Mouse (Mus musculus) layer of hippocampus, adult 9-10 months (tissue): ENCODE data around the gene Flt4.
"Not testable (repeated sequence)": the region's sequence is repeated elsewhere in the genome, so short reads cannot be mapped to it uniquely, and the experiment has no call there.

Experiments used
- DNase-seq: peaks from one replicate; pipeline ENCODE4 v3.0.0; 2022; ENCODE audit warnings: low spot score

Gene Flt4

GRCm38 (mm10) chr11:49608938-49609867 is at the start of gene Flt4:
Gene Flt4, plus strand, starts transcription at chr11:49609263.
- not testable (repeated sequence) for DNase-seq

DNA sequence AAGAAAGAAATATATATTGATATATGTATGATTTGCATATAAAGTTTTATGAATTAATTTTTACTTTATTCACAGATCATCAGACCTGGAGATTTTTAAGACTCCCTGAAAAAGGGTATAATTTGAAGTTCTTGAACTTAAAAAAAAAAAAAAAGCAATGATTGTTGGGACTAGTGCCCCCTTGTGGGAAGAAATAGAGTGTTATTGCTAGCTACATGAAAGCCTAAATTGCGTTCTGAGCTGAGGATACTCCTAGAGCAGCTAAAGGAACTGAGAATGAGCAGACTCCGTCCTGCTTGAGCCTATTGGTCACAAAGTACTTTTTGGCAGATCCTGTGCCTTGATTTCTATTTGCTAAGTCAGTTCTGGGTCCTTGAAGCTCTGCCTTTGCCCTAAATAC is 34.0 kb upstream of the Flt4 start:
- DNase-seq, result not testable (repeated sequence)

- not testable (repeated sequence) for DNase-seq
Observed at GRCm38 (mm10) chr11:49580452-49580851, 28.6 kb upstream of the Flt4 start.

- DNase-seq, result no peak
Observed at GRCm38 (mm10) chr11:49590213-49590612, 18.9 kb upstream of the Flt4 start.

DNA sequence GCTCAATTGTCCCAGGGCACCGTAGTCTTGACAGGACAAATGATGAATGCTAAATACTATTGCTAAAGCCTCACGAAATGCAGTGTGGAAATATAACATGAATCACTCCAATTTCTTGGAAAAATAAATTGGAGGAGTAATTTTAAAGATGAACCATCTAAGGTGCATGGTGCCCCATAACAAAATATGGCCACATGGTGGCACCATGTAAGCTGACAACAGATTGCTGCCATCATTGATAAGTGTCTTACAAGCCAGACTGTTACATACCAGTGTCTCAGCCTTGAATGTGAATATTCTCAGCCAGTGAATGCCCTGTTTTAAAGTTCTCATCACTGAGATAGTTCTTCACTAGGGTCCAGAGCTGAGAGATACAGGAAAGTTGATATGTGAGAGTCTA is 11.9 kb upstream of the Flt4 start:
- DNase-seq, result not testable (repeated sequence)

GRCm38 (mm10) chr11:49608306-49608705 is 757 bp upstream of the Flt4 start:
- DNase-seq, result not testable (repeated sequence)

DNA sequence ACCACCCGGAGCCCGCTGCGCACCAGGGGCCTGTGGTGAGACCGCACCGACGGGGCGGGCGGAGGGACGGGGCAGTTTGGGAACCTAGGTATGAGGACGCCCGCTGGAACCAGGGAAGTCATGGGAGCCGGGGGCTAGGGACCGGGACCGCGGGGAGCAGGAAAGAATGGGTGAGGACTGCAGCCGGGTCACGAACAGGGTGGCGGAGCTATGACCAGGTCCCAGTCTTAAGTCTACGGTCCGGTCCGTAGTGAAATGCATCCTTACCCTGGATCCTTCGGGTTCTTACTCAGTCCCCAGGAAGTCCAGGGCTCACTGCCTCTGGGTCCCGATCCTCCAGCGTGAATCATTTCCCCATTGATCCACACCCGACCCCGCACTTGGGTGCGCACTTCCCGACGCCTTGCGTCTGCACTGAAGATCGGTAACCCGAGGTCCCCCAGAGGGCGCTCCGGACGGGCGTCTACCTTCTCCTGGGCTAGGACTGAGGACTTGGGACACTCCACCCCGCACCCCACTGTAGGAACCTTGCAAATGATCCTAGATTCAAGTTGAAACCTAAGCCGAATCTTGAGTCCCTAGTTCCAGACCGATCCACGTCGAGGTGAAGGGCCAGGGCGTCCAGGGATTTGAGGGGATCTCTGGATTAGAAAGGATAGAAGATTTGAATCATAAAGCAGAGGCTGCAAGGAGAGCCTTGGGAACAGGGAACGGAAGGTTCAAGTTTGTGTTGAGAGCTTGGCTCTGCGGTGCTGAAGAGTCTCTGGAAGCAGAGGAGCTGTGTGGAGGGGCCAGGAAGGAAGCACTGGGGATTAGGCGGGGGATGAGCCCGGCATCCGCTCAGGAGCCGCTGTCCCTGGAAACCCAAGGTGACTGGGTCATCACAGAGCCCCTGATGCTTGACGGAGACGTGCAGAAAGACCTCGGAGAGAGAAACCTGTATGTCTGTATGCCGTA is 1.1 kb downstream of the Flt4 start:
- DNase-seq, result not testable (repeated sequence)

DNA sequence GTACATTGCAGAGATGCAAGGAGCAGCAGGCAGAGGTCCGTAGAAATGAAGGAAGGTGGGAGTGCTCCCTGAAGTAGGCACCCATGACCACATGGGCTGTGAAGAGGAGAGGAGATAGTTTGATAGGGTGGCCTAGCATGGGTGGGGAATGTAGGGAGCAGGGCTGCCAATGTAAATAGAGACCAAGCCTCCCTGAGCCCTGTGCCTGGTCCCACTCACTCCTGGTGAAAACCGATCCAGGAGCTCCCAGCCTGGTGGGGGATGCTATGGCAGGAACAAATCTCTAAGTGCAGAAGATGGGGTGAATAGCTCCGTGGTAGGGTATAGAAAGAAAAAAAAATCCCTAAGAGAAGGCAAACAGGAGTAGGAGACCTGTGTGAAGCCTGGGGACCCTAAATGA is 2.3 kb downstream of the Flt4 start:
- DNase-seq, result not testable (repeated sequence)

DNA sequence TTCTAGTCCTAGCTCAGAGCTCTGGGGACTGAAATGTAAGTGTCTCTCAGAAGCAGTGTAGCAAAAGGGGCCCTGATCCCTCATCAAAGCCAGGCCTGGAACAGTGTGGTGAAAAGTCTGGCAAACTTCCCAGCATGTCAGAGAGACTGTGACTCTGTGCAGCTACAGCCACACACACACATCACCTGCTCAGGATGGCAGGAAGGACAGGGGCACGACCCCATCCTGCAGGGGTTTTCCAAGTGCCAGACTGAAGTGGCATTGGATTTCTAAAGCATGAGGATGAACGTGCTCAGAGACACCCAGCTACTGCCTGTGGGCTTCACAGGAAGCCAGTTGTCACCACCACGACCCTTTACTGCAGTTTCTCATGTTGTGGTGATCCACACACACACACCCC is 3.1 kb downstream of the Flt4 start:
- DNase-seq, result no peak

GRCm38 (mm10) chr11:49613349-49613748 is 4.3 kb downstream of the Flt4 start:
- no peak for DNase-seq

- DNase-seq, result no peak
Observed at GRCm38 (mm10) chr11:49615856-49616725, 7.0 kb downstream of the Flt4 start.

DNA sequence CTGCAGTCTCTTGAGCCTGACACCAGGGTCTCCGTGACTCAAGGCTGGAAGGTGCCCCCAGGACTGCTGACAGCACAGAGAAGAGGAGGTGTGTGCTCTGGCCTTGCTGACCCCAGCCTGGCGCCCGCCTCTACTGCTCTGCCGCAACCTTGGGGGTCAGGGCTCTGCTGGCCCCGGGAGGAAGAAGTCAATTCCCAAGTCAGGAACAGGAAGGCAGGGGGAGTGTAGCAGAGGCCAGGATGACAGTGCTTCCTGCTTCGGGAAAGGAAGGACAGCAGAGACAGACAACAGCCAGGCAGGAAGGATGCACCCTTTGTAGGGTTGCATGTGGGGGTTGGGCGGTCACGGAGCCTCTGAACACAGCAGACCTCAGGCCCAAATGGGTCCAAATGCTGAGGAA is 9.4 kb downstream of the Flt4 start:
- no peak for DNase-seq

- no peak for DNase-seq
Observed at GRCm38 (mm10) chr11:49621953-49622352, 12.9 kb downstream of the Flt4 start.

DNA sequence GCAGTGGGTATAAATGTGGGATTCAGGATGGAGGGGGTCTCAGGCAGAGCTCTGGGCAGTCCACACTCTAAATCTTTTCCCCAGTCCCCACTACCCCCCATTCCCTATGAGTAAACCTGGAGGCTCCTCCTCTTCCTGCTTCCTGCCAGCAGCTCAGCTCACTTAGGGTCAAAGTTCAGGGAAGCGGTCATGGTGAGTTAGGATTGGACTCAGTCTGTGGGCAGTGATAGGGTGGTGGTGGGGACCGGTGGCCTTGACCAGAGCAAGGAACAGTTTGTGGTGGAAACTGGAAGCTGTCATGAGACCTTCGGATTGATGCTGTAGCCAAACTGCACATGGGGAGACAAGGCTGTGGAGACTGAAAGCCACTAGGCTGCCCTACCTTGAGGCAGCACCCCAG is 15.1 kb downstream of the Flt4 start:
- DNase-seq, result no peak

GRCm38 (mm10) chr11:49625863-49626262 is 16.8 kb downstream of the Flt4 start:
- DNase-seq, result no peak

DNA sequence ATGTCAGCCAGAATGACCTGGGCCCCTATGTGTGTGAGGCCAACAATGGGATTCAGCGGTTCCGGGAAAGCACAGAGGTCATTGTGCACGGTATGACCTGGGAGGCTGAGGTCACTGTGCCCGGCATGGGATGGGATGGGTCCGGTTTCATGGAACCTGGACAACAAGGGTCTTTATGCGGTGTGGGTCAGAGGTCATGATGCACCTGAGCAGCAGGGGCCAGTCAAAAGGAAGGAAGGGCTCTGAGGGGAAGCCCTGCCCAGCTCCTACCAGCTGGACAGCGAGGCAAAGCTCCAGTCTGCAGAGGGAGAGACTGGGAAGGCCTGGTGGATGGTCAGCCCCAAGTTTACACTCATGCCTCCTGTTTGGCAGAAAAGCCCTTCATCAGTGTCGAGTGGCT is 17.7 kb downstream of the Flt4 start:
- DNase-seq, result no peak

DNA sequence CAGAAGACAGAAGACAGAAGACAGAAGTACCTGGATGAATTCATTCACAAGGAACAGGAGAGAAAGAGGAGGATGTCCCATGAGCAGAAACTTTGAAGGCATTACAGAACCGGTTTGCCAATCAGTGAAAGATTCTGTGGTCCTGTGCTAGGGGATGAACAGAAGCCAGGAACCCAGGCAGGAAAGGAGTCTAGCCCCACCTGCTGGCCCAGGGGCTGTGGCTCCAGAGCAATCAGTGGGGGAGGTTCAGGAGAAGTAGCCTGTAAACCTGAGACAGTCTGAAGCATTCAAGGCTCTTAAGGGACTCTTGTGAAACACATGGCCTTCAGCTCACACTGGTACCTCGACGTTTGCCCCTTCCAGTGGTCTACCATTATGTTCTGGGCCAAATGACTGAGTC is 22.1 kb downstream of the Flt4 start:
- no peak for DNase-seq

- DNase-seq, result no peak
Observed at GRCm38 (mm10) chr11:49632256-49632655, 23.2 kb downstream of the Flt4 start.

DNA sequence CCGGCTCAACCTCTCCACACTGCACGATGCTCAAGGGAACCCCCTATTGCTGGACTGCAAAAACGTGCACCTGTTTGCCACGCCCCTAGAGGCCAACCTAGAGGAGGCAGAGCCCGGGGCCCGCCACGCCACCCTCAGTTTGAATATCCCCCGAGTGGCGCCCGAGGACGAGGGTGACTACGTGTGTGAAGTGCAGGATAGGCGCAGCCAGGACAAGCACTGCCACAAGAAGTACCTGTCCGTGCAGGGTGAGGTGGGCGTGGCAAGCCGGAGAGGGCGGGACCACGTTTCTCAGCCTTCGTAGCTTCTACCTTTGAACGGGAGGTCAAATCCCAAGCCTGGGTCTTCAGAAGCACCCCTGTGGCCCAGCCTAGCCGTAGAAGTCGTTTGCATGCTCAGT is 25.0 kb downstream of the Flt4 start:
- DNase-seq, result no peak

DNA sequence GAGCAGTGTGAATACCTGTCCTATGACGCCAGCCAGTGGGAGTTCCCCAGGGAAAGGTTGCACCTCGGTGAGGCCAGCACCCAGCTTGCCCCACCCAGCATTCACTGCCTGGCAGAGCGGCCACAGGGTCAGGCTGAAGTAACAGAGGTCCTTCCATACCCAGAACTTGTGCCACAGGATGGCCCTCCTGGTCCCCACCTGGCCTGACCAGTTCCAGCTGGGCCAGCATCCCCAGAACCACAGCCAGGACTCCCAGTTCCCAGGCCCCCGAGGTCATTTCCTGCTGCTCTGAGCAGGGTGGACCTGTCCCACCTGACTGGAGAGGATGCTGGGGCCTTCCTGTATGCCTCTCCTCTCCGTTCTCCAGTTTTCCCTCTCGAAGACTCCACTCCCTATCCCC is 26.6 kb downstream of the Flt4 start:
- DNase-seq, result no peak

DNA sequence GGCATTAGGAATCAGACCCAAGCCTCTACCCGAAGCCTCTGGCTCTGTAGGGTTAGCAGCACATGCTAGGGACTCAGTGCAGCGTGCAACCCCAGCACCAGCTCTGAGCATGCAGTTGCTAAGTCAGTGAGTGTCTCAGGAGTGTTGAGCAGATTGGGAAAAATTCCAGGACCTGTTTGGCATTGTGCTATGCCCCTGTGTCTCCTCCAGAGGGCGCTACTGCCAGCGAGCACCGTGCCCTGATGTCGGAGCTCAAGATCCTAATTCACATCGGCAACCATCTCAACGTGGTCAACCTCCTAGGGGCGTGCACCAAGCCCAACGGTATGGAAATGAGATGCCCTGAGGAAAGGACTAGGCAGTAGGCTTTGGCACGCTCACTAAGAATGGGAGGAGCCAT is 27.4 kb downstream of the Flt4 start:
- DNase-seq, result no peak

DNA sequence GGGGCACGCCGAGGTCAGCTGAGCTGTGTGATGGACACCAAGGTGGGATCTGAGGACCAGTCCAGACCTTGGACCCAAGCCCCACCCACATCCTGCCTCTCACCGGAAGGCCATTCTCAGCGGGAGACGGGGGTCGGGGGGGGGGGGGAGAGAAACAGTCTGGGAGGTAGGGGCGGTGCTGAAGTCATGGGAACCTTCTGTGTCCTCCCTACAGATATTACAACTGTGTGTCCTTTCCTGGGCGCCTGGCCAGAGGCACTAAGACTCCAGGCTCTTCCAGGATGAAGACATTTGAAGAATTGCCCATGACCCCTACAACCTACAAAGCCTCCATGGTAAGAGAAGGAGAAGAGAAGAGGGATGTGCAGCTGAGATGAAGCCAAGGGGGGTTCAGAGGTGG is 36.6 kb downstream of the Flt4 start:
- DNase-seq, result no peak
